30 mouse cellular contexts compared by ENCODE assay signal in the genomic region with DNA sequence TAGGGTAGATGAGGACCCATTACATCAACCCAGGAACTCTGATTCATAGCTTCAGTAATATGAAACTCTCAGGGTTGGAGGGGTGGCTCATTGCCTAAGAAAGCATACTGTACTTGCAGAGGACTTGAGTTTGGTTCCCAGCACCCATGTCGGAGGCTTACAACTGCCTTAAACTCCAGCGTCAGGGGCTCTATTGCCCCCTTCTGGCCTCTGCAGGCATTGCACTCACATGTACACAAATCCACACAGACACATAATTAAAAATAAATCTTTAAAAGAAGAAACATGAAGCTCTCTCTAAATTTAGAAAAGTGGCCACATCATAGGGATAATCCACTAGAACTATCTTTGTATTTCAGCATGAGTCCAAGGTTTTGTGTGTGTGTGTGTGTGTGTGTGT. TPM values are rescaled to one million over a fixed set of nuclear protein-coding genes. Genes with fewer than 3 reads are reported as not detected.
DNase-seq lines count a peak whose midpoint lies in the region; ATAC-seq and TF ChIP-seq lines count a peak whose summit lies in the region.
"Had no signal": no experiment of that assay in that cellular context is flagged by ENCODE, and none has a peak within 500 bp of the region (broad histone marks: within the 10 kb centered on the region; RNA-seq: fewer than 3 reads in every experiment).

No protein-coding gene starts in this region.

- no peak overlapping the region for H3K4me3 ChIP-seq in intestine, postnatal 0 days (ENCODE audit: low read depth, low read length)
- H3K4me3 ChIP-seq in intestine, embryonic 16.5 days (ENCODE audit: low read length): no peak overlapping the region
- no peak overlapping the region for H3K4me3 ChIP-seq in liver, postnatal 0 days (ENCODE audit: low read depth, low read length)
- H3K4me3 ChIP-seq in MEL (ENCODE audit: control insufficient read depth in 1 of 2, insufficient read depth in 1 of 2, low read depth in 2 of 2, low read length in 2 of 2): no peak overlapping the region
- no peak overlapping the region for H3K4me3 ChIP-seq in stomach, postnatal 0 days (ENCODE audit: low read depth, low read length)
- H3K4me3 ChIP-seq: embryonic facial prominence, embryonic 10.5 days; heart, embryonic 10.5 days; left cerebral cortex, adult 2 months; midbrain, embryonic 12.5 days had no signal

- peak; percentile 46 for TF ChIP-seq CTCF in intestine, postnatal 0 days (IDR thresholded peaks at IDR 0.05; ENCODE audit: low read depth)
- peak; percentile 34 for TF ChIP-seq CTCF in liver, postnatal 0 days (IDR thresholded peaks at IDR 0.05; ENCODE audit: low read depth)
- TF ChIP-seq CTCF in MEL (IDR thresholded peaks at IDR 0.05 in 2 of 3, conservative IDR thresholded peaks at IDR 0.05 in 1 of 3; ENCODE audit: control insufficient read depth in 1 of 3, insufficient read depth in 1 of 3, low read depth in 2 of 3, low read length in 3 of 3, poor library complexity in 1 of 3, severe bottlenecking in 1 of 3): peak; percentile 25 to 34 (median 33); a peak in 5 of 6 replicates
- TF ChIP-seq CTCF in stomach, postnatal 0 days (IDR thresholded peaks at IDR 0.05; ENCODE audit: low read depth): peak; percentile 26; the same call in 1 of the 2 replicates

- 79% methylated on average over 2 of the region's 2 CpGs for WGBS in intestine, postnatal 0 days
- 73% methylated on average over 2 of the region's 2 CpGs for WGBS in intestine, embryonic 16.5 days
- WGBS in liver, postnatal 0 days (ENCODE audit: insufficient replicate concordance): 58% methylated on average over 2 of the region's 2 CpGs
- WGBS in stomach, postnatal 0 days: 74% methylated on average over 2 of the region's 2 CpGs

- no peak overlapping the region for H3K27ac ChIP-seq in intestine, postnatal 0 days (ENCODE audit: low read depth, low read length)
- H3K27ac ChIP-seq in intestine, embryonic 16.5 days (ENCODE audit: low read length): no peak overlapping the region
- no peak overlapping the region for H3K27ac ChIP-seq in liver, postnatal 0 days (ENCODE audit: low read depth)
- H3K27ac ChIP-seq in MEL (ENCODE audit: control insufficient read depth, low read depth, low read length): no peak overlapping the region
- H3K27ac ChIP-seq in stomach, postnatal 0 days (replicated peaks): no peak overlapping the region
- H3K27ac ChIP-seq: embryonic facial prominence, embryonic 10.5 days; heart, embryonic 10.5 days; left cerebral cortex, adult 2 months; macrophage; midbrain, embryonic 12.5 days had no signal

- DNase-seq in liver, postnatal 0 days: no peak
- DNase-seq in liver (no peak), MEL (ENCODE audit: low read depth, low spot score) (no peak)
- DNase-seq in stomach, postnatal 0 days (ENCODE audit: low spot score): no peak
- no peak for DNase-seq in frontal cortex, postnatal 14 days (ENCODE audit: low spot score in 2 of 2)
- DNase-seq: cerebellum, adult 9-10 months; gastrocnemius, postnatal 10 days; heart, postnatal 10 days; layer of hippocampus, adult 9-11 months; left cerebral cortex, postnatal 4 days; right cerebral cortex, adult 18-20 months; thymus, adult 18-20 months had no signal

- no peak for TF ChIP-seq POLR2A in MEL (IDR thresholded peaks at IDR 0.05; ENCODE audit: control insufficient read depth in 1 of 2, insufficient read depth in 1 of 2, low read depth in 1 of 2, low read length in 2 of 2, poor library complexity in 1 of 2)

- no peak overlapping the region for H3K9ac ChIP-seq in intestine, postnatal 0 days (ENCODE audit: low read depth, low read length)
- H3K9ac ChIP-seq in intestine, embryonic 16.5 days (ENCODE audit: low read depth, low read length): no peak overlapping the region
- H3K9ac ChIP-seq in liver, postnatal 0 days (replicated peaks): no peak overlapping the region
- H3K9ac ChIP-seq in MEL (ENCODE audit: control insufficient read depth, low read depth, low read length, poor library complexity, severe bottlenecking): no peak overlapping the region
- no peak overlapping the region for H3K9ac ChIP-seq in stomach, postnatal 0 days (ENCODE audit: low read length)
- H3K9ac ChIP-seq: lung, embryonic 14.5 days; midbrain, embryonic 12.5 days had no signal

- no peaks in the 10 kb centered on the region; the same call in 1 of the 2 replicates for H3K4me1 ChIP-seq in intestine, postnatal 0 days (replicated peaks; ENCODE audit: control insufficient read depth, insufficient read depth, low read length)
- no peaks in the 10 kb centered on the region for H3K4me1 ChIP-seq in intestine, embryonic 16.5 days (ENCODE audit: control insufficient read depth, insufficient read depth, low read length)
- H3K4me1 ChIP-seq in liver, postnatal 0 days (ENCODE audit: insufficient read depth): no peaks in the 10 kb centered on the region
- no peaks in the 10 kb centered on the region for H3K4me1 ChIP-seq in MEL (ENCODE audit: control insufficient read depth in 1 of 2, insufficient read depth in 2 of 2, low read length in 2 of 2)
- H3K4me1 ChIP-seq in stomach, postnatal 0 days (replicated peaks; ENCODE audit: control insufficient read depth, insufficient read depth): no peaks in the 10 kb centered on the region
- H3K4me1 ChIP-seq: embryonic facial prominence, embryonic 10.5 days; heart, embryonic 10.5 days; midbrain, embryonic 12.5 days had no signal

- no peak for ATAC-seq in intestine, postnatal 0 days
- ATAC-seq in intestine, embryonic 16.5 days: no peak
- no peak for ATAC-seq in liver, postnatal 0 days
- no peak for ATAC-seq in stomach, postnatal 0 days (ENCODE audit: low FRiP score, low TSS enrichment)

- no peaks in the 10 kb centered on the region for H3K36me3 ChIP-seq in intestine, postnatal 0 days (ENCODE audit: control insufficient read depth, insufficient read depth)
- no peaks in the 10 kb centered on the region for H3K36me3 ChIP-seq in intestine, embryonic 16.5 days (ENCODE audit: control insufficient read depth, insufficient read depth, low read length)
- H3K36me3 ChIP-seq in liver, postnatal 0 days (replicated peaks; ENCODE audit: insufficient read depth, low read length): no peaks in the 10 kb centered on the region
- no peaks in the 10 kb centered on the region for H3K36me3 ChIP-seq in MEL (ENCODE audit: control insufficient read depth in 1 of 2, insufficient read depth in 2 of 2, low read length in 2 of 2)
- no peaks in the 10 kb centered on the region for H3K36me3 ChIP-seq in stomach, postnatal 0 days (ENCODE audit: control insufficient read depth, insufficient read depth, low read length)
- H3K36me3 ChIP-seq: embryonic facial prominence, embryonic 10.5 days; heart, embryonic 10.5 days; midbrain, embryonic 12.5 days had no signal

- no peaks in the 10 kb centered on the region for H3K79me2 ChIP-seq in MEL (ENCODE audit: control insufficient read depth, insufficient read depth, low read length, poor library complexity)

- no peak overlapping the region for H3K4me2 ChIP-seq in intestine, postnatal 0 days (replicated peaks; ENCODE audit: low read depth)
- no peak overlapping the region for H3K4me2 ChIP-seq in intestine, embryonic 16.5 days (ENCODE audit: low read depth, low read length)
- no peak overlapping the region for H3K4me2 ChIP-seq in liver, postnatal 0 days (ENCODE audit: low read depth, low read length)
- no peak overlapping the region for H3K4me2 ChIP-seq in stomach, postnatal 0 days (replicated peaks; ENCODE audit: low read depth)
- H3K4me2 ChIP-seq: lung, embryonic 14.5 days; midbrain, embryonic 12.5 days had no signal

- no peak; the same call in 1 of the 2 replicates for TF ChIP-seq RAD21 in MEL (IDR thresholded peaks at IDR 0.05; ENCODE audit: low read depth, low read length)

- H3K27me3 ChIP-seq in intestine, postnatal 0 days (replicated peaks; ENCODE audit: control insufficient read depth, insufficient read depth, low read length): no peaks in the 10 kb centered on the region
- H3K27me3 ChIP-seq in intestine, embryonic 16.5 days (replicated peaks; ENCODE audit: control insufficient read depth, insufficient read depth, low read length): no peaks in the 10 kb centered on the region
- H3K27me3 ChIP-seq in liver, postnatal 0 days (ENCODE audit: insufficient read depth, low read length): no peaks in the 10 kb centered on the region
- H3K27me3 ChIP-seq in MEL (ENCODE audit: control insufficient read depth in 1 of 2, insufficient read depth in 2 of 2, low read length in 2 of 2): peaks cover 0 to 3% of the 10 kb centered on the region in 2 experiments; a peak in 3 of 4 replicates
- no peaks in the 10 kb centered on the region for H3K27me3 ChIP-seq in stomach, postnatal 0 days (ENCODE audit: control insufficient read depth, insufficient read depth, low read length)
- H3K27me3 ChIP-seq: midbrain, embryonic 12.5 days had no signal

- no peak for TF ChIP-seq EP300 in liver, postnatal 0 days (IDR thresholded peaks at IDR 0.05; ENCODE audit: low read depth)
- no peak for TF ChIP-seq EP300 in MEL (IDR thresholded peaks at IDR 0.05; ENCODE audit: low read depth in 1 of 2, low read length in 2 of 2)
- no peak for TF ChIP-seq EP300 in stomach, postnatal 0 days (optimal IDR thresholded peaks at IDR 0.05)

- no peaks in the 10 kb centered on the region for H3K9me3 ChIP-seq in intestine, postnatal 0 days (ENCODE audit: control insufficient read depth)
- H3K9me3 ChIP-seq in intestine, embryonic 16.5 days (ENCODE audit: control insufficient read depth, low read length): no peaks in the 10 kb centered on the region
- H3K9me3 ChIP-seq in liver, postnatal 0 days (ENCODE audit: low read length): no peaks in the 10 kb centered on the region
- H3K9me3 ChIP-seq in MEL (replicated peaks; ENCODE audit: insufficient read depth, low read length): no peaks in the 10 kb centered on the region
- no peaks in the 10 kb centered on the region for H3K9me3 ChIP-seq in stomach, postnatal 0 days (ENCODE audit: control insufficient read depth, low read length)
- H3K9me3 ChIP-seq: heart, embryonic 10.5 days; midbrain, embryonic 12.5 days had no signal

RNA-seq across cellular contexts. Expression of gene Defb29, which starts 3.0 kb away (rescaled TPM):
- polyA plus RNA-seq in intestine, postnatal 0 days (2015; fragmentation: Nextera tagmentation; extraction: Ambion mirVana): not detected in 2 replicates
- polyA plus RNA-seq in intestine, embryonic 16.5 days (2015; fragmentation: Nextera tagmentation; extraction: Ambion mirVana): not detected in 2 replicates
- polyA plus RNA-seq in liver, postnatal 0 days (2015; fragmentation: Nextera tagmentation; extraction: Ambion mirVana): not detected in 2 replicates
- total RNA-seq in MEL (2012; rRNA removed): not detected in 2 replicates
- not detected for polyA plus RNA-seq in MEL (2012; ENCODE audit: insufficient read depth in 1 of 2, insufficient read length in 2 of 2, low read depth in 1 of 2, low replicate concordance in 2 of 2, missing spikeins in 1 of 2)
- not detected in 2 replicates for polyA plus RNA-seq in stomach, postnatal 0 days (2015; fragmentation: Nextera tagmentation; extraction: Ambion mirVana)
- total RNA-seq: adrenal gland, adult 18-20 months; adrenal gland, postnatal 4 days; common myeloid progenitor, adult 5-6 weeks; ES-E14; gastrocnemius, postnatal 10 days; heart, postnatal 10 days; left cerebral cortex, adult 2 months; left cerebral cortex, postnatal 4 days; liver, adult 2 months; monocyte, adult 5-6 weeks had no signal
- polyA plus RNA-seq: C2C12; embryonic facial prominence, embryonic 10.5 days; forebrain, embryonic 11.5 days; heart, embryonic 10.5 days; hindbrain, embryonic 11.5 days; liver, adult 2 months; lung, embryonic 14.5 days; macrophage; midbrain, embryonic 12.5 days; neural tube, embryonic 11.5 days had no signal

RNA-seq across cellular contexts. Expression of gene Defb28, which starts 24.8 kb away (rescaled TPM):
- not detected in 2 replicates for polyA plus RNA-seq in intestine, postnatal 0 days (2015; fragmentation: Nextera tagmentation; extraction: Ambion mirVana)
- polyA plus RNA-seq in intestine, embryonic 16.5 days (2015; fragmentation: Nextera tagmentation; extraction: Ambion mirVana): not detected in 2 replicates
- polyA plus RNA-seq in liver, postnatal 0 days (2015; fragmentation: Nextera tagmentation; extraction: Ambion mirVana): not detected in 2 replicates
- not detected in 2 replicates for total RNA-seq in MEL (2012; rRNA removed)
- polyA plus RNA-seq in MEL (2012; ENCODE audit: insufficient read depth in 1 of 2, insufficient read length in 2 of 2, low read depth in 1 of 2, low replicate concordance in 2 of 2, missing spikeins in 1 of 2): not detected
- polyA plus RNA-seq in stomach, postnatal 0 days (2015; fragmentation: Nextera tagmentation; extraction: Ambion mirVana): not detected in 2 replicates
- total RNA-seq: adrenal gland, adult 18-20 months; adrenal gland, postnatal 4 days; common myeloid progenitor, adult 5-6 weeks; ES-E14; gastrocnemius, postnatal 10 days; heart, postnatal 10 days; left cerebral cortex, adult 2 months; left cerebral cortex, postnatal 4 days; liver, adult 2 months; monocyte, adult 5-6 weeks had no signal
- polyA plus RNA-seq: embryonic facial prominence, embryonic 10.5 days; forebrain, embryonic 11.5 days; heart, embryonic 10.5 days; hindbrain, embryonic 11.5 days; liver, adult 2 months; lung, embryonic 14.5 days; macrophage; midbrain, embryonic 12.5 days; neural tube, embryonic 11.5 days had no signal

RNA-seq across cellular contexts. Expression of gene Gm17416, which starts 26.2 kb away (rescaled TPM):
- polyA plus RNA-seq in intestine, postnatal 0 days (2015; fragmentation: Nextera tagmentation; extraction: Ambion mirVana): not detected in 2 replicates
- not detected in 2 replicates for polyA plus RNA-seq in intestine, embryonic 16.5 days (2015; fragmentation: Nextera tagmentation; extraction: Ambion mirVana)
- not detected in 2 replicates for polyA plus RNA-seq in liver, postnatal 0 days (2015; fragmentation: Nextera tagmentation; extraction: Ambion mirVana)
- not detected in 2 replicates for total RNA-seq in MEL (2012; rRNA removed)
- polyA plus RNA-seq in MEL (2012; ENCODE audit: insufficient read depth in 1 of 2, insufficient read length in 2 of 2, low read depth in 1 of 2, low replicate concordance in 2 of 2, missing spikeins in 1 of 2): not detected
- polyA plus RNA-seq in stomach, postnatal 0 days (2015; fragmentation: Nextera tagmentation; extraction: Ambion mirVana): not detected in 2 replicates
- total RNA-seq: adrenal gland, adult 18-20 months; adrenal gland, postnatal 4 days; common myeloid progenitor, adult 5-6 weeks; ES-E14; gastrocnemius, postnatal 10 days; heart, postnatal 10 days; left cerebral cortex, adult 2 months; left cerebral cortex, postnatal 4 days; liver, adult 2 months; monocyte, adult 5-6 weeks had no signal
- polyA plus RNA-seq: C2C12; embryonic facial prominence, embryonic 10.5 days; forebrain, embryonic 11.5 days; heart, embryonic 10.5 days; hindbrain, embryonic 11.5 days; liver, adult 2 months; lung, embryonic 14.5 days; macrophage; midbrain, embryonic 12.5 days; neural tube, embryonic 11.5 days had no signal

RNA-seq across cellular contexts. Expression of gene Defb21, which starts 29.6 kb away (rescaled TPM):
- polyA plus RNA-seq in intestine, postnatal 0 days (2015; fragmentation: Nextera tagmentation; extraction: Ambion mirVana): not detected in 2 replicates
- not detected in 2 replicates for polyA plus RNA-seq in intestine, embryonic 16.5 days (2015; fragmentation: Nextera tagmentation; extraction: Ambion mirVana)
- not detected in 2 replicates for polyA plus RNA-seq in liver, postnatal 0 days (2015; fragmentation: Nextera tagmentation; extraction: Ambion mirVana)
- total RNA-seq in MEL (2012; rRNA removed): not detected in 2 replicates
- not detected for polyA plus RNA-seq in MEL (2012; ENCODE audit: insufficient read depth in 1 of 2, insufficient read length in 2 of 2, low read depth in 1 of 2, low replicate concordance in 2 of 2, missing spikeins in 1 of 2)
- not detected in 2 replicates for polyA plus RNA-seq in stomach, postnatal 0 days (2015; fragmentation: Nextera tagmentation; extraction: Ambion mirVana)
- total RNA-seq: adrenal gland, adult 18-20 months; adrenal gland, postnatal 4 days; common myeloid progenitor, adult 5-6 weeks; ES-E14; gastrocnemius, postnatal 10 days; heart, postnatal 10 days; left cerebral cortex, adult 2 months; left cerebral cortex, postnatal 4 days; liver, adult 2 months; monocyte, adult 5-6 weeks had no signal
- polyA plus RNA-seq: C2C12; embryonic facial prominence, embryonic 10.5 days; forebrain, embryonic 11.5 days; heart, embryonic 10.5 days; hindbrain, embryonic 11.5 days; liver, adult 2 months; lung, embryonic 14.5 days; macrophage; midbrain, embryonic 12.5 days; neural tube, embryonic 11.5 days had no signal

RNA-seq across cellular contexts. Expression of gene Defb26, which starts 31.4 kb away (rescaled TPM):
- polyA plus RNA-seq in intestine, postnatal 0 days (2015; fragmentation: Nextera tagmentation; extraction: Ambion mirVana): not detected in 2 replicates
- not detected in 2 replicates for polyA plus RNA-seq in intestine, embryonic 16.5 days (2015; fragmentation: Nextera tagmentation; extraction: Ambion mirVana)
- not detected in 2 replicates for polyA plus RNA-seq in liver, postnatal 0 days (2015; fragmentation: Nextera tagmentation; extraction: Ambion mirVana)
- total RNA-seq in MEL (2012; rRNA removed): not detected in 2 replicates
- polyA plus RNA-seq in MEL (2012; ENCODE audit: insufficient read depth in 1 of 2, insufficient read length in 2 of 2, low read depth in 1 of 2, low replicate concordance in 2 of 2, missing spikeins in 1 of 2): not detected
- polyA plus RNA-seq in stomach, postnatal 0 days (2015; fragmentation: Nextera tagmentation; extraction: Ambion mirVana): not detected in 2 replicates
- total RNA-seq: adrenal gland, adult 18-20 months; adrenal gland, postnatal 4 days; common myeloid progenitor, adult 5-6 weeks; ES-E14; gastrocnemius, postnatal 10 days; heart, postnatal 10 days; left cerebral cortex, adult 2 months; left cerebral cortex, postnatal 4 days; liver, adult 2 months; monocyte, adult 5-6 weeks had no signal
- polyA plus RNA-seq: C2C12; embryonic facial prominence, embryonic 10.5 days; forebrain, embryonic 11.5 days; heart, embryonic 10.5 days; hindbrain, embryonic 11.5 days; liver, adult 2 months; lung, embryonic 14.5 days; macrophage; midbrain, embryonic 12.5 days; neural tube, embryonic 11.5 days had no signal
